Mouse (Mus musculus) kidney, postnatal 0 days (tissue): ENCODE results near the gene Zfp866. TPM values are rescaled to one million over a fixed set of nuclear protein-coding genes. Genes with fewer than 3 reads are reported as not detected.
A peak's percentile ranks its signal among the peaks of the same experiment; 100 is the strongest.

Source experiments
- ATAC-seq: fragments of 200-750 bp; cut with Nextera tagmentation; replicated peaks from 2 replicates; pipeline ENCODE4 v1.8.0; 2017; ENCODE audit warnings: low read depth, moderate number of reproducible peaks, moderate TSS enrichment, moderate library complexity; ENCODE audit not compliant: low FRiP score
- DNase-seq: peaks from one replicate; pipeline ENCODE4 v3.0.0-alpha.2; 2016; ENCODE audit warnings: low spot score
- H3K27ac ChIP-seq: fragments of 300-500 bp; sonication (generic); 2 replicates; pipeline ENCODE4 v1.5.1; 2014; ENCODE audit warnings: mild to moderate bottlenecking
- H3K27me3 ChIP-seq: fragments of 300-500 bp; sonication (generic); 2 replicates; pipeline ENCODE4 v1.6.1; 2014; ENCODE audit warnings: low read length, mixed read lengths; ENCODE audit not compliant: insufficient read depth
- H3K36me3 ChIP-seq: fragments of 300-500 bp; sonication (generic); 2 replicates; pipeline ENCODE4 v1.6.1; 2014; ENCODE audit warnings: low read length, mixed read lengths; ENCODE audit not compliant: insufficient read depth
- H3K4me1 ChIP-seq: fragments of 300-500 bp; sonication (generic); replicated peaks from 2 replicates; pipeline ENCODE4 v1.6.1; 2014; ENCODE audit warnings: antibody characterized with exemption, low read length, mixed read lengths; ENCODE audit not compliant: insufficient read depth
- H3K4me2 ChIP-seq: fragments of 300-500 bp; sonication (generic); 2 replicates; pipeline ENCODE4 v1.6.1; 2014; ENCODE audit warnings: mild to moderate bottlenecking, low read length, moderate library complexity, mixed read lengths
- H3K4me3 ChIP-seq: fragments of 300-500 bp; sonication (generic); replicated peaks from 2 replicates; pipeline ENCODE4 v1.5.1; 2014; ENCODE audit warnings: low read depth, low read length
- H3K9ac ChIP-seq: fragments of 300-500 bp; sonication (generic); 2 replicates; pipeline ENCODE4 v1.6.1; 2014; ENCODE audit warnings: low read depth, low read length
- H3K9me3 ChIP-seq: fragments of 300-500 bp; sonication (generic); replicated peaks from 2 replicates; pipeline ENCODE4 v1.6.1; 2016; ENCODE audit warnings: low read length, inconsistent platforms, mixed read lengths
- CTCF ChIP-seq: IDR thresholded peaks from 2 replicates; pipeline ENCODE4 v1.5.1; 2016; ENCODE audit warnings: antibody characterized with exemption, low read depth, mild to moderate bottlenecking, moderate library complexity
- WGBS: fragments of 180-500 bp; shearing (Covaris S2); extraction: QIAGEN DNeasy Blood & Tissue Kit; methylation state at CpG from one replicate; pipeline ENCODE4 v1.1.7; 2014; 5-methylcytosine and 5-hydroxymethylcytosine counted together
- polyA plus RNA-seq: library from polyadenylated mRNA; unstranded; fragments of >200 nt; fragmentation: Nextera tagmentation; extraction: Ambion mirVana; gene quantifications from 2 replicates; pipeline ENCODE4 v1.2.1, GENCODE M21; 2015

Gene Zfp866
- polyA plus RNA-seq, 1 experiment from 2014 or later: 14.7 TPM

DNA sequence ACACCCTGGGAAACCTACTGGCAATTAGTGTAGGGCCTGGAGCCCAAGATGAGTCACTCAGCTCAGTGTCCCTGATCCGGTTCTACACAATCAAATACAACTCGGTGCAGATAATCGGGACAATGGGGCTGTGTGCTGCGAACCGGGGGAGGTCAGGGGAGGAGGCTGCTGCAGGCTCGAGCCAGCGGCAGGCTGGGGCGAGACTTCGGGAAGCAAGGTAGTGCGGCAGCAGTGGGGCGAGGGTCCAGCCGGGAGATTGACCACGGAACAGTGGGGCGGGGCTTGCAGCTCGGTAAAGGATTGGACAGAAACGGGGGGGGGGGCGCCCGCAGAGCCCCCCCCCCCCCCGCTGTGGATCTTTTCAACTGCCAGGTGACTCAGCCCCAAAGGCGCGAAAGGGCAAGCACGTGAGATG is 31.0 kb upstream of the Zfp866 start:
- DNase-seq: peak; percentile 56
- peak; percentile 50; the same call in 1 of the 2 replicates for ATAC-seq
- TF ChIP-seq CTCF: no peak
- Histone ChIP-seq H3K4me3 (peak overlapping the region; percentile 47), H3K4me1 (0 out of 2 replicates have a peak, but pooled peaks cover 5% of the 10 kb centered on the region), H3K9ac (peak overlapping the region; percentile 62), H3K36me3 (0 out of 2 replicates have a peak, but pooled peaks cover 3% of the 10 kb centered on the region), H3K4me2 (peak overlapping the region; percentile 69), H3K27ac (peak overlapping the region; percentile 70; the same call in 1 of the 2 replicates), H3K27me3 (no peaks in the 10 kb centered on the region), H3K9me3 (no peaks in the 10 kb centered on the region)
- WGBS: 1% methylated on average over 17 of the region's 22 CpGs

DNA sequence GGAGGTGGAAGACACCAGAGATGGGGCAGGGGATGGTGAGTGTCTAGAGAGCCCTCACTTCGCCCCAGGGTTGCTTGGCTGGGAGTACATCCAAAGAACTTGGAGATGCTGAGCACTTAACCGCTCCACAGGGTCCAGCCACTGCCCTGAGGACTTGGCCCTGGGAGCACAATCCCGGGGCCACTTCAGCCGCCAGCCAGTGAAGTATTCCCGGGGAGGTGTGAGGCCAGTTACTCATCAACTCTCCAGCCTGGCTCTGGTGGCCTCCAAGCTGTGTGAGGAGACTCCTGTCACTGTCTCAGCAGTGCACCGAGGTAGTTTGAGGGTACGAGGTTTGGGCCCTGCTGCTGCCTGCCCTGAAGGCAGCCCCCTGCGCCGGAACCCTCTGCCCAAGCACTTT is 29.5 kb upstream of the Zfp866 start:
- Histone ChIP-seq H3K4me1 (0 out of 2 replicates have a peak, but pooled peaks cover 5% of the 10 kb centered on the region), H3K27me3 (no peaks in the 10 kb centered on the region), H3K9ac (no peak overlapping the region), H3K4me3 (no peak overlapping the region), H3K4me2 (no peak overlapping the region), H3K36me3 (no peaks in the 10 kb centered on the region), H3K27ac (no peak overlapping the region), H3K9me3 (no peaks in the 10 kb centered on the region)
- WGBS: 68% methylated on average over 9 of the region's 9 CpGs
- no peak for TF ChIP-seq CTCF
- DNase-seq: no peak
- no peak for ATAC-seq

DNA sequence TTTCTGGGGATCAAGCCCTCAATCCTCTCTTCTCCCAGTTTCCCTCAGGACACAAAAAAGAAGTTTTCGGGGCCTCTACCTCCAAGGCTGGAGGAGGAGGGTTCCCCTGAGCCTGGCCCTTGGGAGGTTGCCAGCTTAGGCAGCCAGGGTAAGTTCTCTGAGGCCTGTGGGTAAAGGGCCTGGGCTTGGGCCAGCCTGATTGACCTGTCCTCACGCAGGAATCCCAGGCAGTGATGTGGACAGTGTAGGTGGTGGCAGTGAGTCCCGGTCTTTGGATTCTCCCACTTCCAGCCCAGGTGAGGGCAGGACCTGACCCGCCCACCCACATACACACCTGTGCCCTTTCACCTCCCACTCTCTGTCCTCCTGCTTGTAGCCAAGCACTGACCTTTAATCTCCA is 24.4 kb upstream of the Zfp866 start:
- ATAC-seq (no peak), DNase-seq (no peak)
- H3K9me3 ChIP-seq: no peaks in the 10 kb centered on the region
- H3K4me2 ChIP-seq: no peak overlapping the region
- no peaks in the 10 kb centered on the region for H3K27me3 ChIP-seq
- H3K36me3 ChIP-seq: no peaks in the 10 kb centered on the region
- no peak overlapping the region for H3K9ac ChIP-seq
- 86% methylated on average over 4 of the region's 4 CpGs for WGBS
- H3K4me3 ChIP-seq: no peak overlapping the region
- TF ChIP-seq CTCF: no peak
- no peak overlapping the region for H3K27ac ChIP-seq
- H3K4me1 ChIP-seq: no peaks in the 10 kb centered on the region

DNA sequence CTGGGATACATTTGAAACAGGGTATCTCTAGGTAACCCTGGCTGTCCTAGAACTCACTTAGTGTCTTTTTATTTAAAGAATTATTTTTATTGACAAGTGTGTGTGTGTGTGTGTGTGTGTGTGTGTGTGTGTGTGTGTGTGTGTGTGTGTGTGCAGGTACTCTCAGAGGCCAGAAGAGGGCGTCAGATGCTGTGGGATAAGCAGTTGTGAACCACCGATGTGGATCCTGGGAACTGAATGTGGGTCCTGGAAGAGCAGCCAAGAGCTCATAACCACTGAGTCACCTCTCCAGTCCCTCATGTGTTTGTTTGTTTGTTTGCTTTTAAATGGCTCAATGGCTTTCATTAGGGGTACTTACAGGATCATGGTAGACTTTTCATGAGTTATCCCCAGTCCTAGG is 23.9 kb upstream of the Zfp866 start:
- WGBS: 89% methylated on average over 2 of the region's 2 CpGs

DNA sequence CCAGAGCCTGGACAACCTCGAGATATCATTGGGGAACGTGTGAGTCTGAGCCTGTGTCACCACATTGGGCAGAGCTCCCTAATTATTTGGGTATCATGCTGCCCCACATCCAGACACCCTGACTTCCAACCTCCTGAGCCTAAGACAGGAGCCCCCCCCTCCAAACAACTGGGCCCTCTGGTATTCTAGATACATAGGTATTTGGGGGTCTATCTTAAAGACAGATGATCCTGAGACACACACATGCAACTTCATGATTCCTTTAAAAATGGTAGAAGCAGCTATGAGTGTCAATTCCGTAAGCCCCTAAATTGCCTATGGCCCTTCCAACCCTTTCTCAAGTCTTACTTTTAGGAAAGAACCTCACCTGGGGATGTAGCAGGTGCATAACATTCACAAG is 18.8 kb upstream of the Zfp866 start:
- ATAC-seq (no peak), DNase-seq (no peak)
- peaks cover 19% of the 10 kb centered on the region; the same call in 1 of the 2 replicates for H3K36me3 ChIP-seq
- WGBS: 61% methylated on average over 3 of the region's 3 CpGs
- H3K27ac ChIP-seq: no peak overlapping the region
- H3K4me1 ChIP-seq: no peaks in the 10 kb centered on the region
- H3K27me3 ChIP-seq: no peaks in the 10 kb centered on the region
- H3K9me3 ChIP-seq: no peaks in the 10 kb centered on the region
- no peak overlapping the region for H3K9ac ChIP-seq
- no peak overlapping the region for H3K4me2 ChIP-seq
- TF ChIP-seq CTCF: no peak
- H3K4me3 ChIP-seq: no peak overlapping the region

More for the DNA sequence above, 23.9 kb upstream of the Zfp866 start:
- no peaks in the 10 kb centered on the region for H3K4me1 ChIP-seq
- no peak for TF ChIP-seq CTCF
- H3K4me3 ChIP-seq: no peak overlapping the region
- H3K36me3 ChIP-seq: no peaks in the 10 kb centered on the region
- H3K4me2 ChIP-seq: no peak overlapping the region
- H3K9me3 ChIP-seq: no peaks in the 10 kb centered on the region
- H3K9ac ChIP-seq: no peak overlapping the region
- DNase-seq: no peak
- no peaks in the 10 kb centered on the region for H3K27me3 ChIP-seq
- ATAC-seq: no peak
- no peak overlapping the region for H3K27ac ChIP-seq

DNA sequence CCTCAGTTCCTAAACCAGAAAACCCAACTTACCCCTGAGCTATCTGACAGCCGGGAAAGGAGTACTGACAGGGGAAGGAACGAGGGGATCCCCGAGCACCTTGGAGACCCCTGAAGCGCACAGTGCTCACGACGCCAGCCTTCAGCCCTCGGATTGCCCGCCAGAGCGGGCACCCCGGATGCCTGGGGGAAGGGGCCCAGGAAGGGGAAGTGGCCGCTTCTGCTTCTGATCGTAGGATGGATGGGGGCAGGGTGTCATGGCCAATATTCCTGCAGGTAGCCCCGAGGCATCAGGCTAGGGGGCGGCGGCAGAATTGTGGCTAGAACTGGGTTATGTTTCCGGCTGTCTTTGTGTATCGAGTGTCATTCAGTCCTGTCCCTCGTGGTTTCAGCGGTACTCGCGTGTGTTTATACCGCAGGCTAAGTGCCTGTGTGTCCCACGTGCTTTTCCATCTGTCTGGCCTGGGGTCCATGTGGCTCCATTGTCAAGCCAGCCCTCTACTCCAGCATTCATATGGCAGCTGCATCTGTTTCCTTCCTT is 18.0 kb upstream of the Zfp866 start:
- no peak overlapping the region for H3K27ac ChIP-seq
- H3K9me3 ChIP-seq: no peaks in the 10 kb centered on the region
- H3K27me3 ChIP-seq: no peaks in the 10 kb centered on the region
- ATAC-seq (peak; percentile 10; the same call in 1 of the 2 replicates), DNase-seq (peak; percentile 18)
- peak overlapping the region; percentile 55 for H3K4me3 ChIP-seq
- no peak for TF ChIP-seq CTCF
- WGBS: under 1% methylated on average over 23 of the region's 23 CpGs
- peaks cover 24% of the 10 kb centered on the region for H3K36me3 ChIP-seq
- peak overlapping the region; percentile 94 for H3K4me2 ChIP-seq
- H3K9ac ChIP-seq: peak overlapping the region; percentile 69
- H3K4me1 ChIP-seq: no peaks in the 10 kb centered on the region
